Mouse (Mus musculus): ENCODE data around the gene Naa15. TPM values are rescaled to one million over a fixed set of nuclear protein-coding genes. Genes with fewer than 3 reads are reported as not detected.
A peak's percentile ranks its signal among the peaks of the same experiment; 100 is the strongest.

Naa15 gene
- polyA plus RNA-seq, 1 experiment = 15.0 TPM

DNA sequence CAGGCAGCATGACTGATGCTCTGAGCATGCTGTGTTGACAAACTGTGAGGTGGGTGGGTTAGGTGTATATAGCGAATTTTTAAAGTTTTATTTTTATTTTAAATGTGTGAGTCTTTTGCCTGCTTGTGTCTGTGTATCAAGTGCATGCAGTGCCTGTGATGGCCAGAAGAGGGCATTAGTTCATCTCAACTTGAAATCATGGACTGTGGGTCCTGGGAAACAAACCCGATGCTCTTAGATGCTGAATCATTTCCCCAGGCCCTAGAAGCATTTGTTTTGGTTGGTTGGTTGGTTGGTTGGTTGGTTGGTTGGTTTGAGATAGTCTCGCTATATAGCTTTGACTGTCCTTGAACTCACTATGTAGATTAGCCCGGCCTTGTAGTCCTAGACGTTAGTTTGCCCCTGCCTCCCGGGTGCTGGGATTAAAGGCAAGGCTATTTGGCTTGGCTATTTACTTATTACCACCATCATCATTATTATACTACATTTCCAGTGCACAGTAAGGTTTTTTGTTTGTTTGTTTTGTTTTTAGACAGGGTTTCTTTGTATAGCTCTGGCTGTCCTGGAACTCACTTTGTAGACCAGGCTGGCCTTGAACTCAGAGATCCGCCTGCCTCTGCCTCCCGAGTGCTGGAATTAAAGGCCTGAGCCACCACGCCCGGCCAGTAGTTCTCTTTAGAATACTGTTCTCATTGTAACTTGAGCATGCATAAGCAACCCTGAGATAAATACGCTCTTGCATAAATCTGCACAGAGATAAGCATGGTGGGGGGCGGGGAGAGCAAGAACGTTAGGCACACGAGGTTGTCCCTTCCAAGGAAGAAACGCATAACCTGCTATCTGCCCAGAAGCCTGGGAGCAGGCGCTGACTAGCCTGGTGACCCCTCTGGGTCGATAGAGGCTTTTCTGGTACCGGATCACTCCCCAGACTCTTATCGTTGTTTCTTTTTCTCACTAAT, 39.4 kb upstream of the Naa15 start:
- TF ChIP-seq POLR2A (IDR thresholded peaks at IDR 0.05; ENCODE audit: control insufficient read depth, low read depth, low read length) (no peak), CTCF (IDR thresholded peaks at IDR 0.05; ENCODE audit: control insufficient read depth, insufficient read depth, insufficient replicate concordance, low read depth, low read length) (no peak; the same call in 1 of the 2 replicates)
- Histone ChIP-seq H3K36me3 (ENCODE audit: control insufficient read depth, insufficient read depth, low read length) (no peaks in the 10 kb centered on the region), H3K4me1 (ENCODE audit: control insufficient read depth, insufficient read depth, low read length) (peaks cover 5% of the 10 kb centered on the region), H3K27me3 (ENCODE audit: control insufficient read depth, insufficient read depth, low read length) (no peaks in the 10 kb centered on the region), H3K27ac (ENCODE audit: control insufficient read depth, insufficient read depth, low read depth, low read length) (no peak overlapping the region), H3K4me3 (ENCODE audit: control insufficient read depth, low read depth, low read length) (no peak overlapping the region)

DNA sequence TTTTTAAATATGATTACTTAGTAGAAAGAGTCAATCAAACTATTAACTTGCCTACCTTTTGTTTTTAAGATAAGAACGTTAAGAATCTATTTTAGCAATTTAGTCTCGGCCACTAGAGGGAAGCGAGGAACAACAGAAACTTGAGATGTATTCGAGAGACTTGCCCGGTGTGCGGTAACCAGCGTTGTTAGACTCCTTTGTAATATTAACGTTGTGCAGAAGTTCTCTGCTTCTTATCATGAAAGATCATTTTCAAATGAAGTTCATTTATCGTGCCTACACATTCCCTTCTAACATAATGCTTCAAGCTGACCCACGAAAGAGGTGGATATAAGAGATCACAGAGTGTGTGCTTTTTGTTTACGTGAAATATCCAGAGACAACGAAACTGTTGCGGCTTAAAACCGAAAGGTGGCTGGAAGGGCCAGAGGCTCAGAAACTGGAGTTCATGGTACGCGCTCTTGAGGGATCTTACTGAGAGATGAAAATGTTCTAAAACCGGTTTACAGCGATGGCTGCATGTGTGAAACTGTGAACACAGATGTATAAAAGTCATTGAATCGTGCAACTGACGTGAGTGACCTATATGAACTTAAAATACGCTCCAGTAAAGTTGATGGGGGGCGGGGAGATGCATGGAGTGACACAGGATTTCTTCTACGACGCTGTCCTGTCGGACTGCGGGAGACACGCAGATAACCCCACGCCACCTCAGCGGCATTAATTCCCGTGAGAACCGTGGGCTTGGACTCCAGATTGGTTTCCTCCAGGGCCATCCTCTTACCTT, 36.9 kb upstream of the Naa15 start:
- TF ChIP-seq CTCF (IDR thresholded peaks at IDR 0.05; ENCODE audit: control insufficient read depth, insufficient read depth, insufficient replicate concordance, low read depth, low read length) (no peak), POLR2A (IDR thresholded peaks at IDR 0.05; ENCODE audit: control insufficient read depth, low read depth, low read length) (no peak)
- peaks cover 5% of the 10 kb centered on the region for H3K4me1 ChIP-seq (ENCODE audit: control insufficient read depth, insufficient read depth, low read length)
- no peaks in the 10 kb centered on the region for H3K27me3 ChIP-seq (ENCODE audit: control insufficient read depth, insufficient read depth, low read length)
- no peaks in the 10 kb centered on the region for H3K36me3 ChIP-seq (ENCODE audit: control insufficient read depth, insufficient read depth, low read length)
- H3K4me3 ChIP-seq (ENCODE audit: control insufficient read depth, low read depth, low read length) = peak overlapping the region; percentile 33; the same call in 1 of the 2 replicates
- H3K27ac ChIP-seq (ENCODE audit: control insufficient read depth, insufficient read depth, low read depth, low read length) = peak overlapping the region; percentile 47

DNA sequence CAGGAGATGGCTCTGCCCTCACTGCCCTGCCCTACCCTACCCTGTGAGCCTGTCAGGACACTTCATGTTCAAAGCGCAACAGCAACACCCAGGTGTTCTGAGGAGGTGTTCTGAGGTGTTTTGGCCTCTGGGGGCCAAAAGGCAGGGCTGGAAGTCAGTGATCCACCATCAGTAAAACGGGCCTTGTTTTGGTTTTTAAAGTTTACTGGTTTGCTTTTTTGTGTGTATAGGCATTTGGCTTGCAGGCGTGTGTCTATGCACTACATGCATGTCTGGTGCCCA, 36.3 kb upstream of the Naa15 start:
- Histone ChIP-seq H3K36me3 (ENCODE audit: control insufficient read depth, insufficient read depth, low read length) (no peaks in the 10 kb centered on the region), H3K27me3 (ENCODE audit: control insufficient read depth, insufficient read depth, low read length) (no peaks in the 10 kb centered on the region), H3K4me3 (ENCODE audit: control insufficient read depth, low read depth, low read length) (peak overlapping the region; percentile 33; the same call in 1 of the 2 replicates), H3K27ac (ENCODE audit: control insufficient read depth, insufficient read depth, low read depth, low read length) (peak overlapping the region; percentile 47), H3K4me1 (ENCODE audit: control insufficient read depth, insufficient read depth, low read length) (peaks cover 5% of the 10 kb centered on the region)
- TF ChIP-seq CTCF (IDR thresholded peaks at IDR 0.05; ENCODE audit: control insufficient read depth, insufficient read depth, insufficient replicate concordance, low read depth, low read length) = no peak
- TF ChIP-seq POLR2A (IDR thresholded peaks at IDR 0.05; ENCODE audit: control insufficient read depth, low read depth, low read length) = no peak

DNA sequence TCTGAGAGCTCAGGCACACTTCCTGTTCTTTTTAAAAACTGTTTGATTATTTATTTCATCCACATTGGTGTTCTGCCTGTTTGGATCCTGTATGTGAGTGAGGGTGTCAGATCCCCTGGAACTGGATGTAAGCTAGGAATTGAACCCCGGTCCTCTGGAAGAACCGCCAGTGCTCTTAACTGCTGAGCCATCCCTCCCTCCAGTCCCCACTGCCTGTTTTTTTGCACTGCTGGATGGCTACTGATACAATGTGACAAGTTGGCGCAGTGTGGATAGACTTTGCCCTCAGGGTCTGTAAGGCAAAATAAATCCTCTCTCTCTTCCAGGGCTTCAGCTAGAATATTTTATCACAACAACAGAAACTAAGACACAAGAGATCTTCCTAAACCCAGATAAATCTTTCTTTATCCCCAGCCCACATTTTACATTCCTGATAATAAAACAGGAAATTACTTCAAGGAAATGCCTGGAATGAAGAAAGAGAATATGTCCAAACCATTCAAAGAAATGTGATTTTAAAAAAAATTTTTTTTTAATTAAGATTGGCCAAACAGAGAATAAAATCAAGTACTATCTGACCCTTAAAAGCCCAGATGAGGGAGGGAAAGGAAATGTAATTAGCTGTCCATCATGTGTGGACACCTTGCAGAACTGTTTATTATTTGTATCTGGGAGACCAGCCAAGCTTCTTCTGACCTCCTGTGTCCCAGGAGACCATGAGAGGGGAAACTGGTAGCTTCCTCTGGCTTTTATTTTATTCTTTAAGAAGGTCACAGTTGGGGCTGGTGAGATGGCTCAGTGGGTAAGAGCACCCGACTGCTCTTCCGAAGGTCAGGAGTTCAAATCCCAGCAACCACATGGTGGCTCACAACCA, 34.9 kb upstream of the Naa15 start:
- Histone ChIP-seq H3K36me3 (ENCODE audit: control insufficient read depth, insufficient read depth, low read length) (no peaks in the 10 kb centered on the region), H3K4me3 (ENCODE audit: control insufficient read depth, low read depth, low read length) (no peak overlapping the region), H3K27ac (ENCODE audit: control insufficient read depth, insufficient read depth, low read depth, low read length) (no peak overlapping the region), H3K4me1 (ENCODE audit: control insufficient read depth, insufficient read depth, low read length) (peaks cover 5% of the 10 kb centered on the region), H3K27me3 (ENCODE audit: control insufficient read depth, insufficient read depth, low read length) (no peaks in the 10 kb centered on the region)
- no peak for TF ChIP-seq POLR2A (IDR thresholded peaks at IDR 0.05; ENCODE audit: control insufficient read depth, low read depth, low read length)
- TF ChIP-seq CTCF (IDR thresholded peaks at IDR 0.05; ENCODE audit: control insufficient read depth, insufficient read depth, insufficient replicate concordance, low read depth, low read length) = no peak

DNA sequence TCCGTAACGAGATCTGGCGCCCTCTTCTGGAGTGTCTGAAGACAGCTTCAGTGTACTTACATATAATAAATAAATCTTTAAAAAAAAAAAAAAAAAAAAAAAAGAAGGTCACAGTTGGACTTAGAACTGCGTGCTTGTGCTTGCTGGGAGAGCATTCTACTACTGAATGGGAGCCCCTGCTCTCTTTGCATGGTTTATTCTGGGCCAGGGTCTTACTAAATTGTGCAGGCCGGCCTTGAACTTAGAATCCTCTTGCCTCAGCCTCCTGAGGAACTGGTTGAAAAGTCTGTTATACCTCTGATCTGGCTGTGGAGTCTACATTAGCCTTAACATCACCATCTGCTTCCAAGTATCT, 34.3 kb upstream of the Naa15 start:
- H3K4me1 ChIP-seq (ENCODE audit: control insufficient read depth, insufficient read depth, low read length) = peaks cover 5% of the 10 kb centered on the region
- H3K36me3 ChIP-seq (ENCODE audit: control insufficient read depth, insufficient read depth, low read length) = no peaks in the 10 kb centered on the region
- no peak overlapping the region for H3K27ac ChIP-seq (ENCODE audit: control insufficient read depth, insufficient read depth, low read depth, low read length)
- H3K27me3 ChIP-seq (ENCODE audit: control insufficient read depth, insufficient read depth, low read length) = no peaks in the 10 kb centered on the region
- TF ChIP-seq POLR2A (IDR thresholded peaks at IDR 0.05; ENCODE audit: control insufficient read depth, low read depth, low read length) (no peak), CTCF (IDR thresholded peaks at IDR 0.05; ENCODE audit: control insufficient read depth, insufficient read depth, insufficient replicate concordance, low read depth, low read length) (no peak)
- H3K4me3 ChIP-seq (ENCODE audit: control insufficient read depth, low read depth, low read length) = no peak overlapping the region

DNA sequence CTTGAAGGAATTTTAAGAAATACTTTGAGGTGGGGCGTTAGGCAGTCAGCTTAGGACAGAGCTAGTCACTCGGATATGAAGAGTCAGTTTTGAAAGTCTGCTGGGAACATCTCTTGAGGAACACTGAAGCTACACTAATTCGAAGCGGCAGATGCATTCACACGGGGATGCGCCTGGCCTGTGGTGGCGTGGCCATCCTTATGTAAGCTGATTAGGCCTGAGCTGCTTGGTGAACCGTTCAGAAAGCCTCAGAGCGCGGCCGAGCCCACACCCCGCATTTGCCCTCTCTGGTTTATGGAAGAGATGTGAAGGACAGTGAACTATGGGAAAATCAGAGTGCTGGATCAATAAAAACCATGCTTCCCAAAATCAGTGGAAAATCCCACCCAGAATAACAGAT, 31.5 kb upstream of the Naa15 start:
- no peaks in the 10 kb centered on the region for H3K36me3 ChIP-seq (ENCODE audit: control insufficient read depth, insufficient read depth, low read length)
- no peaks in the 10 kb centered on the region for H3K27me3 ChIP-seq (ENCODE audit: control insufficient read depth, insufficient read depth, low read length)
- no peak overlapping the region for H3K27ac ChIP-seq (ENCODE audit: control insufficient read depth, insufficient read depth, low read depth, low read length)

More for the DNA sequence above, 31.5 kb upstream of the Naa15 start:
- no peak for TF ChIP-seq POLR2A (IDR thresholded peaks at IDR 0.05; ENCODE audit: control insufficient read depth, low read depth, low read length)
- no peak for TF ChIP-seq CTCF (IDR thresholded peaks at IDR 0.05; ENCODE audit: control insufficient read depth, insufficient read depth, insufficient replicate concordance, low read depth, low read length)
- Histone ChIP-seq H3K4me1 (ENCODE audit: control insufficient read depth, insufficient read depth, low read length) (peaks cover 8% of the 10 kb centered on the region), H3K4me3 (ENCODE audit: control insufficient read depth, low read depth, low read length) (no peak overlapping the region)
